Mouse (Mus musculus): ENCODE data around the gene Atp6ap1.

Gene Atp6ap1

DNA sequence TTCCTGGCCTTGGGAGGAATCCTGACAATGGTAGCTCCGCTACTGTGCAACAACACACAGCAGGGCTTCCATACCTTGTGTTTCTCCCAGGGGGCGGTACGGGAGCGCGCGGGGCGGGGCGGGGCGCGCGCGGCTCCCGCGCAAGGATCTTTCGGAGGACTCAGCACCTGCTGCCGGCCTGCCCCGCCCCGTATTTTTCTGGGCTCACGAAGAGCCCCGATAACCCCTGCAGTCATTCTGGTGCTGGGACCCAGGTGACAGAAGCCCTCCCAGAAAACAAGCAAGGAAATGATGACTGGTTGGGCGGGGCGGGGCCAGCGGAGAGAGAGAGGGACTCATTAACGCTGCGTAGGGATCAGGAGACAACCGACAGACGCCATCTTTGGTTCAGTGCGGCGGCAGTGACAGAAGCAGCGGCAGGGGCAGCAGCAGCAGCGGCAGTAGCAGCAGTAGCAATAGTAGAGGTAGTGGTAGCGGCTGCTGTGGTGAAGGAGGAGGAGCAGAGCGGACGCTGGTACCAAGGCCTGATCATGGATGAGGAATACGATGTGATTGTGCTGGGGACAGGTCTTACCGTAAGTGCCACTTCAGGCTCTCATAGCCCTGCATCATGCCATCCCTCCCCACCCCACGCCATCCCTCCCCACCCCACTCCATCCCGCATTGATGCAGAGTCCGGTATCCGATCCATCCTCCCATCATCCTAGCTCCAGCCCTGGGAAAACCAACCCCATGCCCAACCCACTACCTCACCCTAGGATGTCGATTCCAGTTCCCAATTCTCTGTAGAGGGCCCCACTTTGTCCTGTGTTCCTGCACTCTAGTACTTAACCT lies 8.2 kb downstream of the Atp6ap1 start, which contains the start of gene Gdi1:
Gdi1 (plus strand) TSS at position 132 of the 834 bp plus-strand sequence.
- no peak for DNase-seq (ENCODE audit: low read depth)

GRCm38 (mm10) chrX:74312540-74313464 lies 15.9 kb downstream of the Atp6ap1 start, which contains the start of gene Fam50a:
Gene Fam50a (plus strand): TSS chrX:74313033.
- DNase-seq (ENCODE audit: low read depth), result peak; percentile 65

DNA sequence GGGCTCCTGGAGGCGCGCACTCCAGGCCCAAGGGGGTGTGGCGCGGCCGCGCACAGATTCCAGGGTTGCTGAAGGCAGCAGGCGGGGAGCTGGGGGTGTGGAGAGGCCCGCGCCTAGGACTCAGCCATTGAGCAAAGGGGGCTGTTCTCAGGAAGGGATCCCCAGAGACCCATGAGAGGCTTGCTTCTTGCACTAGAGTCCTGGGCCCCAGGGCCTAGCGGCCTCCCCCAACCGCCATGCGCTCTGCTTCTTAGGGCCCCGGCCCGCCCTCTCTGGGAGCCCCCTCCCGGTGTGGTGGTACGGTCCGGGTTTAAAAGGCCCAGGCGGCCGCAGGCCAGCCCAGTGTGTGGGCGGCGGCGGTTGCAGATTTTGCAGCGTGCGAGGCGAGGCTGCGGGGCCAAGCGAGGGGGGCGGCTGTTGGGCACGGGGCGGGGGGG lies 31.8 kb downstream of the Atp6ap1 start, which contains the start of gene Plxna3:
Plxna3 (plus strand) TSS at position 342 of the 437 bp plus-strand sequence.
- DNase-seq (ENCODE audit: low read depth), result no peak

DNA sequence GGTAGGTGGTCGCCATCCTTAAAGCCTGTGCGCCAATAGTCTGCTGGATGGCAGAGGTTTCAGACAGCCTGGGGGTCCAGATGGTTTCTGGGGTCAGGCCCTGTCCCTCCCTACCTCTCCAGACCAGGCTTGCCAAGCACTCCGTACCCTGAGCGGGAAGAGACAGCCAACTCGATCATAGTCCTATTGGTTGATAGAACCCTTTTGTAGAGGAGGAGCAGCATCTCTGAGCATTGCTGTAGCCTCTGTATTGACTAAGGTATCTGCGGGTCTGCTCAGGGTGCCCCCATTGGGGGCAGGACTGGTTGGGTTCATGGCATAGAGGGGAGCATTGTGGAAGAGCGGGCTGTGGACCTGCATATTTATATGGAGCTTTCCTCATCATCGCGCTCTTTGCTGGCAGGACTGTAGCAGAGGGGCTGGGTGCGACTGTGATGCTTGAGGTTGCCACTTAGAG lies 32.3 kb downstream of the Atp6ap1 start:
- no peak for DNase-seq (ENCODE audit: low read depth)

DNA sequence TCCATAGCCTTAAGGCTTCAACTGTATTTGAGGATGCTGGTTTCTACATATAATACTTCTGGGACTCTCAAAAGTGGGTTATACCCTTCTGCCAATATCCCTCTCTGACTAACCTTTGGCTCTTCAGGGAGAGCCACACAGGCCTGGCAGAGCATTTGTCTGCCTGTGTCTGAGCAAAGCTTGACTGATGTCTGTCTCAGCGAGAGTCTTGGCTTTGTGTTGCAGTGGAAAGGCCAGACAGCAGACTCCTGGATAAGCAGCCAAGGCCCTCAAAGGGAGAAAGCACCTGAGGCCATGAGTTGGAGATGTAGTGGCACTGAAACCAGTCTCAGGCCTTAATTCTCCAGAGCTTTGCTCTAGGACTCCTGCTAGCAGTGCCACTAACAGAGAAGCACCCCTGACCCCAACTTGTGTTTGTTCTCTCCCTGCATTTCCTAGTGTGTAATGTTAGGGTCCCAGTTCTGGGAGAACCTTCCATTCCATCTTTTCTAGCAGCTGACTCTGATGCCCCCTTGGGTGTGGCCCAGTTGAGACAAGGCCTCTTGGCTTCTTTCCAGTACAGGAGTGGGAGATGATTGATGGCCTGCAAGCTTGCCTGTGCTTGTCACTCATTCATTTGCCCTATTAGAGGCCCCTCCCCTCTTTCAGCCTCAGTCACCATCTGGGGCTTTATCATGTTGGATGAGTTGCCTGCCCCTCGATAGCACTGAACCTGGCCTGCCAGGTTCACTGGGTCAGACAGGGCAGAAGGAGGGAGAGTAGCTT lies 33.5 kb downstream of the Atp6ap1 start:
- no peak for DNase-seq (ENCODE audit: low read depth)

GRCm38 (mm10) chrX:74352645-74353466 lies 56.0 kb downstream of the Atp6ap1 start:
- DNase-seq (ENCODE audit: low read depth), result no peak

DNA sequence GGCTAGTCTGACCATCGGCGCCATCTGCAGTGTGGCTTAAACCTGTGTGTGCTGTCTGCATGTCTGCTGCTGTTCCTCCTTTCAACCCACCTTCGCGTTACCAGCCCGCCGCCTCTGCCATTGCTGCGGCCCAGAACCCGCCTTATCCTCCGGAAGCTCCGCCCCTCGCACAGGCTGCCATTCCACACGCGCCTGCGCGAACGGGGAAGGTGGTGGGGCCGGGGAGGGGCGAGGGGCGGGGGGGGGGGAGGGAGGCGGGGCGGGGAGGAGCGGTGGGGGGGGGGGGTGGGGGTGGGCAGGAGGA lies 56.5 kb downstream of the Atp6ap1 start, which contains the start of gene Lage3:
Lage3 (minus strand) TSS at position 152 of the 304 bp plus-strand sequence.
- peak; percentile 22 for DNase-seq (ENCODE audit: low read depth)

All from fibroblast of lung, adult 2 months (primary cell).